Mouse (Mus musculus): Measurements from ENCODE around the gene Pdzd4. TPM values are rescaled to one million over a fixed set of nuclear protein-coding genes. Genes with fewer than 3 reads are reported as not detected.

Gene Pdzd4
- polyA plus RNA-seq, 1 experiment: 4.7 TPM

DNA sequence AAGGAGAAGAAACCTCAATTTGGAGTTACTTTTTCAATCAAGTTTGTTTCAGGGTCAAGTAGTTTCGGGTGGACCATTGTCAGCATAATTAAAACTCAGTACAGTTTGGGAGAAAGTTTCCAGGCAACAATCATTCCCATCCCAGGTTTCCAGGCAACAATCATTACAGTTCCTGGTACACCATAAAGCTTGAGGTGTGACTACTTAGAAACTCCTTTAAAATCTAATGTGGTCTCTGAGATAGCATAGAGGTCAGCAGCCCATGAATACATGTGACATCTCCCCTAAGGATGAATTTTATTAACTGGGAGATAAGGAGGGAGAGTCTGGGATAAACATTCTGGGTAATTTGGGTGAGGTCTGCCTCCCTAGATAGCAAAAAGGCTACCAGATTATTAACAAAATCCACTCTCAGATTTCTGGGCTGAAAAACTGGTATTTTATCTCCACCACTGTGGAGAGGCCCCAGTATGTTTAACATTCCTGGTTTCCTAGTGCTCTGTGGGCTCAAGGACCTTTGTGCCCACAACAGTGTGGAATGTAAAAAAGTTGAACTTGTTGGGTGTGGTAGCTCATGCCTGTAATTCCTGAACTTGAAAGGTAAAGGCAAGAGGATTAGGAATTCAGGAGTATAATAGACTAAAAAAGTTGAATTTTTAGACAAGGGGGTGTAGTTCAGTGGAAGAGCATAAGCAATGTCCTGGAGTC lies 79.8 kb downstream of the Pdzd4 start:
- TF ChIP-seq CTCF (IDR thresholded peaks at IDR 0.05; ENCODE audit: control insufficient read depth, insufficient read depth, low read length): no peak
- no peak for TF ChIP-seq POLR2A (IDR thresholded peaks at IDR 0.05; ENCODE audit: borderline replicate concordance, control insufficient read depth, low read depth, low read length)
- H3K4me3 ChIP-seq (replicated peaks; ENCODE audit: control insufficient read depth, low read depth, low read length): no peak overlapping the region
- H3K27ac ChIP-seq (ENCODE audit: control insufficient read depth, insufficient read depth, low read depth, low read length, poor library complexity): no peak overlapping the region
- no peaks in the 10 kb centered on the region for H3K4me1 ChIP-seq (ENCODE audit: control insufficient read depth, insufficient read depth, low read length)
- WGBS: 85% methylated on average over 1 of the region's 1 CpGs

Other genes starting within 250 kb of the Pdzd4 start
- gene Dusp9, start 185.6 kb downstream of the Pdzd4 start, polyA plus RNA-seq (2011; ENCODE audit: insufficient read depth, insufficient read length, low replicate concordance, missing spikeins): 8.1 TPM in 1 of 2 replicates, not detected in the other
- 1.7 and 2.2 TPM in 2 replicates for gene Pnck, start 164.9 kb downstream of the Pdzd4 start, polyA plus RNA-seq (2011; ENCODE audit: insufficient read depth, insufficient read length, low replicate concordance, missing spikeins)
- 3.5 and 7.7 TPM in 2 replicates for gene Slc6a8, start 151.8 kb downstream of the Pdzd4 start, polyA plus RNA-seq (2011; ENCODE audit: insufficient read depth, insufficient read length, low replicate concordance, missing spikeins)
- gene Bcap31, start 108.8 kb downstream of the Pdzd4 start, polyA plus RNA-seq (2011; ENCODE audit: insufficient read depth, insufficient read length, low replicate concordance, missing spikeins): 52.5 and 94.6 TPM in 2 replicates
- 12.6 and 17.6 TPM in 2 replicates for gene Abcd1, start 108.4 kb downstream of the Pdzd4 start, polyA plus RNA-seq (2011; ENCODE audit: insufficient read depth, insufficient read length, low replicate concordance, missing spikeins)
- gene Plxnb3, start 67.9 kb downstream of the Pdzd4 start, polyA plus RNA-seq (2011; ENCODE audit: insufficient read depth, insufficient read length, low replicate concordance, missing spikeins): 0.32 TPM in 1 of 2 replicates, not detected in the other
- gene Srpk3, start 50.6 kb downstream of the Pdzd4 start, polyA plus RNA-seq (2011; ENCODE audit: insufficient read depth, insufficient read length, low replicate concordance, missing spikeins): 26.5 and 49.6 TPM in 2 replicates
- gene Idh3g, start 38.1 kb downstream of the Pdzd4 start, polyA plus RNA-seq (2011; ENCODE audit: insufficient read depth, insufficient read length, low replicate concordance, missing spikeins): 56.6 and 111 TPM in 2 replicates
- 47.8 and 107 TPM in 2 replicates for gene Ssr4, start 37.9 kb downstream of the Pdzd4 start, polyA plus RNA-seq (2011; ENCODE audit: insufficient read depth, insufficient read length, low replicate concordance, missing spikeins)
- not detected in 2 replicates for gene Avpr2, start 67.1 kb upstream of the Pdzd4 start, polyA plus RNA-seq (2011; ENCODE audit: insufficient read depth, insufficient read length, low replicate concordance, missing spikeins)
- 3.6 and 12.7 TPM in 2 replicates for gene L1cam, start 71.1 kb upstream of the Pdzd4 start, polyA plus RNA-seq (2011; ENCODE audit: insufficient read depth, insufficient read length, low replicate concordance, missing spikeins)
- 53.5 and 163 TPM in 2 replicates for gene Arhgap4, start 96.9 kb upstream of the Pdzd4 start, polyA plus RNA-seq (2011; ENCODE audit: insufficient read depth, insufficient read length, low replicate concordance, missing spikeins)
- gene Naa10, start 97.0 kb upstream of the Pdzd4 start, polyA plus RNA-seq (2011; ENCODE audit: insufficient read depth, insufficient read length, low replicate concordance, missing spikeins): 60.9 and 77.0 TPM in 2 replicates
- 30.7 and 48.6 TPM in 2 replicates for gene Renbp, start 105.9 kb upstream of the Pdzd4 start, polyA plus RNA-seq (2011; ENCODE audit: insufficient read depth, insufficient read length, low replicate concordance, missing spikeins)
- gene Hcfc1, start 141.4 kb upstream of the Pdzd4 start, polyA plus RNA-seq (2011; ENCODE audit: insufficient read depth, insufficient read length, low replicate concordance, missing spikeins): 38.5 and 58.8 TPM in 2 replicates
- gene Irak1, start 198.9 kb upstream of the Pdzd4 start, polyA plus RNA-seq (2011; ENCODE audit: insufficient read depth, insufficient read length, low replicate concordance, missing spikeins): 41.4 and 97.5 TPM in 2 replicates

Measured in bone marrow, adult 2 months (tissue).